Mouse (Mus musculus): Measurements from ENCODE around the gene Golga1. TPM values are rescaled to one million over a fixed set of nuclear protein-coding genes. Genes with fewer than 3 reads are reported as not detected.

Gene Golga1
- total RNA-seq, 1 experiment = 9.1 TPM

DNA sequence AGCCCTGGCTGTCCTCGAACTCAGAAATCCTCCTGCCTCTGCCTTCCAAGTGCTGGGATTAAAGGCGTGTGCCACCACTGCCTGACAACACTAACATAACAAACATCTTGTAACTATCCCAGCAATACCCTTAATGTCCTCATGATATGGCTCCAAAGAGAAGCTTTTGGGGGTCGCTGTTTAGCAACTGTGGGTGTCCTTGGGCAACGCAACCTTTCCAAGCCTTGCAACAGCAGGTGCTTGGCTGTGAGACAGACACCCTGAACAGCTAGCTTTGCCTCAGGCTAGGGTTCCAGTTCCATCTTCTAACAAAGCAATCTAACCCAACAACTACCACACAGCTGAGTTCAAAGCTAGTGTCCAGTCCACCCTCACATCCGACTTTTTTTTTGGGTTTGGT lies 61.8 kb downstream of the Golga1 start:
- peak overlapping the region; percentile 29; the same call in 1 of the 2 replicates for H3K27ac ChIP-seq (ENCODE audit: insufficient read depth, low read depth, low read length, poor library complexity, severe bottlenecking)
- peaks cover 47% of the 10 kb centered on the region for H3K36me3 ChIP-seq (ENCODE audit: control insufficient read depth, insufficient read depth, low read length, poor library complexity, severe bottlenecking)
- H3K4me1 ChIP-seq (ENCODE audit: control insufficient read depth in 2 of 2, insufficient read depth in 2 of 2, low read length in 2 of 2, poor library complexity in 1 of 2) = peaks cover 4 to 19% of the 10 kb centered on the region in 2 experiments; a peak in 3 of 4 replicates
- TF ChIP-seq ZC3H11A (IDR thresholded peaks at IDR 0.05; ENCODE audit: borderline replicate concordance, low read depth, low read length) = no peak
- TF ChIP-seq CHD2 (IDR thresholded peaks at IDR 0.05; ENCODE audit: low read depth, low read length) = no peak
- no peak for TF ChIP-seq MAFK (IDR thresholded peaks at IDR 0.05; ENCODE audit: insufficient read depth, low read depth, low read length)
- no peak for TF ChIP-seq HCFC1 (IDR thresholded peaks at IDR 0.05; ENCODE audit: borderline replicate concordance, insufficient read depth, low read length)
- TF ChIP-seq ZNF384 (IDR thresholded peaks at IDR 0.05; ENCODE audit: low read depth, low read length) = no peak
- H3K9ac ChIP-seq (ENCODE audit: insufficient read depth, low read depth, low read length, poor library complexity, severe bottlenecking) = peak overlapping the region; percentile 93
- in situ Hi-C loops (cut with MboI; ENCODE audit: low sequenced_read_pairs in 2 of 2, unreplicated experiment in 2 of 2) = no loop called here
- no peaks in the 10 kb centered on the region for H3K9me3 ChIP-seq (ENCODE audit: control insufficient read depth, insufficient read depth, low read depth, low read length)
- H3K4me3 ChIP-seq (ENCODE audit: insufficient read depth in 1 of 2, low read depth in 1 of 2, low read length in 2 of 2, poor library complexity in 1 of 2, severe bottlenecking in 1 of 2) = peak overlapping the region; percentile 85 to 92
- no peak for DNase-seq (ENCODE audit: low read depth, low spot score)

DNA sequence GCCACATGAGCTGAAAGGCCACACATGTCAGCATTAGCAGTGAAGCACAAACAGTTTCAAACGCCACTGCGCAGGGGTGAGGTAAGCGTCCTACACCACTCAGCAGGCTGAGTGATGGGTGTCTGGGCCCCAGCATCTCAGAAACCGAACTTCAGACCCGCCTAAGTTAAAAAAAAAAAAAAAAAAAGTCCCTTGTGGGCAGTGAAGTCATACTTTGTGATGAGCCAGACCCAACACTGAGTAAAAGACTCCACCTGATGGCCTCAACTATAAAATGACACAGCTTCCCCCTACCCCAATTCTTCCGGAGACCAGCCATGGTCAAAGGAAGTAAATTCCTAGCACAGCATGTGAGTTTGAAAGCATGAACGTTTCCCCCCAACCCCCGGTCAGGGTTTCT lies 62.2 kb downstream of the Golga1 start:
- Histone ChIP-seq H3K36me3 (ENCODE audit: control insufficient read depth, insufficient read depth, low read length, poor library complexity, severe bottlenecking) (peaks cover 47% of the 10 kb centered on the region), H3K27ac (ENCODE audit: insufficient read depth, low read depth, low read length, poor library complexity, severe bottlenecking) (peak overlapping the region; percentile 29; the same call in 1 of the 2 replicates), H3K9me3 (ENCODE audit: control insufficient read depth, insufficient read depth, low read depth, low read length) (no peaks in the 10 kb centered on the region), H3K4me3 (ENCODE audit: insufficient read depth in 1 of 2, low read depth in 1 of 2, low read length in 2 of 2, poor library complexity in 1 of 2, severe bottlenecking in 1 of 2) (peak overlapping the region; percentile 85 to 92), H3K9ac (ENCODE audit: insufficient read depth, low read depth, low read length, poor library complexity, severe bottlenecking) (peak overlapping the region; percentile 93), H3K4me1 (ENCODE audit: control insufficient read depth in 2 of 2, insufficient read depth in 2 of 2, low read length in 2 of 2, poor library complexity in 1 of 2) (peaks cover 4 to 19% of the 10 kb centered on the region in 2 experiments; a peak in 3 of 4 replicates)
- in situ Hi-C loops (cut with MboI; ENCODE audit: low sequenced_read_pairs in 2 of 2, unreplicated experiment in 2 of 2) = no loop called here
- TF ChIP-seq ZNF384 (IDR thresholded peaks at IDR 0.05; ENCODE audit: low read depth, low read length) (peak; percentile 56; the same call in 1 of the 2 replicates), HCFC1 (IDR thresholded peaks at IDR 0.05; ENCODE audit: borderline replicate concordance, insufficient read depth, low read length) (no peak)
- no peak for DNase-seq (ENCODE audit: low read depth, low spot score)

DNA sequence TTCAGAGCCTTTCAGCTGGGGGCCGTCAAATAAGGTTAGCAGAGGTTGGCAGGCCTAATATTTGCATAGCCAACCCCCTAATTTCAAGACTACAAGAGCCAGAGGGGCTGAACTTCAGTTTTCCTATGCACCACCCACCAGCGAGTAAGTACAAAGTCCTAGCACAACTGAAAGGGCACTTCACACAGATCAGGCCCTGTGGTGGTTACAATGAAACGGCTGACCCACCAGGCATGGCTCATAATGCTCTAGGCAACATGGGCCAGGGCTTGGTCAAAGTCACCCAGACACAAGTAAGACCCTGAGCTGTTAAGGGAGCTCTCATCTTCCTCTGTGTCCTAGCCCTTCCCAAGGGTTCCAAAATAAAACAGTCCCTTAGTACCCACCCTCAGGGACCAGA lies 63.5 kb downstream of the Golga1 start:
- TF ChIP-seq MAFK (IDR thresholded peaks at IDR 0.05; ENCODE audit: insufficient read depth, low read depth, low read length) = no peak
- Histone ChIP-seq H3K27ac (ENCODE audit: insufficient read depth, low read depth, low read length, poor library complexity, severe bottlenecking) (no peak overlapping the region), H3K36me3 (ENCODE audit: control insufficient read depth, insufficient read depth, low read length, poor library complexity, severe bottlenecking) (peaks cover 47% of the 10 kb centered on the region), H3K9me3 (ENCODE audit: control insufficient read depth, insufficient read depth, low read depth, low read length) (no peaks in the 10 kb centered on the region), H3K4me3 (ENCODE audit: insufficient read depth in 1 of 2, low read depth in 1 of 2, low read length in 2 of 2, poor library complexity in 1 of 2, severe bottlenecking in 1 of 2) (peak overlapping the region in 1 of 2 experiments; percentile 7; a peak in 1 of 4 replicates), H3K4me1 (ENCODE audit: control insufficient read depth in 2 of 2, insufficient read depth in 2 of 2, low read length in 2 of 2, poor library complexity in 1 of 2) (peaks cover 2 to 19% of the 10 kb centered on the region in 2 experiments; a peak in 3 of 4 replicates), H3K9ac (ENCODE audit: insufficient read depth, low read depth, low read length, poor library complexity, severe bottlenecking) (peak overlapping the region; percentile 23; the same call in 1 of the 2 replicates)
- no peak for DNase-seq (ENCODE audit: low read depth, low spot score)
- in situ Hi-C loops (cut with MboI; ENCODE audit: low sequenced_read_pairs in 2 of 2, unreplicated experiment in 2 of 2) = no loop called here

DNA sequence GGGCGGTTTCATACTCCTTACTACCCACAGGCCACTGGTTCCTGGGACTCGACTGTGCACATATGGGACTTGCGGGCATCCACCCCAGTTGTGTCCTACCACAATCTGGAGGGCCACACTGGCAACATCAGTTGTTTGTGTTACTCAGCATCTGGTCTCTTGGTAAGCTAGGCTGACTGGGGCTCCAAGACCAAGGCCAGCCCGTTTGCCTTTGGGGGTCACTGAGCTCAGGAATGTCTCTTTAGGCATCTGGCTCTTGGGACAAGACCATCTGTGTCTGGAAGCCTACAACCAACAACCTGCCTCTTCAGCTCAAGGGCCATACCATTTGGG lies 64.8 kb downstream of the Golga1 start:
- Histone ChIP-seq H3K27ac (ENCODE audit: insufficient read depth, low read depth, low read length, poor library complexity, severe bottlenecking) (no peak overlapping the region), H3K9me3 (ENCODE audit: control insufficient read depth, insufficient read depth, low read depth, low read length) (no peaks in the 10 kb centered on the region), H3K4me3 (ENCODE audit: insufficient read depth in 1 of 2, low read depth in 1 of 2, low read length in 2 of 2, poor library complexity in 1 of 2, severe bottlenecking in 1 of 2) (no peak overlapping the region), H3K4me1 (ENCODE audit: control insufficient read depth in 2 of 2, insufficient read depth in 2 of 2, low read length in 2 of 2, poor library complexity in 1 of 2) (peaks cover 0 to 16% of the 10 kb centered on the region in 2 experiments; a peak in 1 of 4 replicates), H3K9ac (ENCODE audit: insufficient read depth, low read depth, low read length, poor library complexity, severe bottlenecking) (no peak overlapping the region), H3K36me3 (ENCODE audit: control insufficient read depth, insufficient read depth, low read length, poor library complexity, severe bottlenecking) (peaks cover 47% of the 10 kb centered on the region)
- in situ Hi-C loops (cut with MboI; ENCODE audit: low sequenced_read_pairs in 2 of 2, unreplicated experiment in 2 of 2) = no loop called here
- no peak for DNase-seq (ENCODE audit: low read depth, low spot score)
- TF ChIP-seq ZNF384 (IDR thresholded peaks at IDR 0.05; ENCODE audit: low read depth, low read length) (no peak), CHD2 (IDR thresholded peaks at IDR 0.05; ENCODE audit: low read depth, low read length) (no peak), MAFK (IDR thresholded peaks at IDR 0.05; ENCODE audit: insufficient read depth, low read depth, low read length) (no peak), ZC3H11A (IDR thresholded peaks at IDR 0.05; ENCODE audit: borderline replicate concordance, low read depth, low read length) (no peak), HCFC1 (IDR thresholded peaks at IDR 0.05; ENCODE audit: borderline replicate concordance, insufficient read depth, low read length) (no peak)

DNA sequence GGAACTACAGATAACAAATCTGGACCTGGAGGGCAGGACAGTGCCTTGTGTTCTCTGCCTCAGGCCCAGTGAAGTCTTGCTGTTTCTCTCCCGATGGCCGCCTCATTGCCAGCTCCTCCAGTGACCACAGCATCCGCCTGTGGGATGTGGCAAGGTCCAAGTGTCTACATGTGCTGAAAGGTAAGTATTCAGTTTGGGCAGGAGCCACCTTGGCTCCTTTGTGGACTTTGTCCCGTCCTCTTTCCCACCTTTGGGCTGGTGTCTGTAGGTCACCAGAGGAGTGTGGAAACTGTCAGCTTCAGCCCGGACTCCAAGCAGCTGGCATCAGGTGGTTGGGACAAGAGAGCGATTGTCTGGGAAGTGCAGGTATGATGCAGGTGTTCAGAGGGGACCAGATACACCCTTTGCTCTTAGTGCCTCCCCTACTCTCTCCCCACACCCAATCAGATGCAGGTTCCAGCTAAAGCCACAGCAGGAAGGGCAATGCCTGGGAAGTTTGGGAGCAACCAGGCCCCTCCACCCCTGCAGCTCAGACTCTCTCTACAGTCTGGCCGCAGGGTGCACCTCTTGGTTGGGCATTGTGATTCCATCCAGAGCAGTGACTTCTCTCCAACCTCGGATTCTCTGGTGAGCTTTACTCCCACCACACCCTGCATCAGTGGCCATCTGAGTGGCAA lies 65.3 kb downstream of the Golga1 start:
- no peak for TF ChIP-seq ZNF384 (IDR thresholded peaks at IDR 0.05; ENCODE audit: low read depth, low read length)
- TF ChIP-seq CHD2 (IDR thresholded peaks at IDR 0.05; ENCODE audit: low read depth, low read length) = peak; percentile 24; the same call in 1 of the 2 replicates
- no peaks in the 10 kb centered on the region for H3K9me3 ChIP-seq (ENCODE audit: control insufficient read depth, insufficient read depth, low read depth, low read length)
- H3K27ac ChIP-seq (ENCODE audit: insufficient read depth, low read depth, low read length, poor library complexity, severe bottlenecking) = no peak overlapping the region
- H3K4me1 ChIP-seq (ENCODE audit: control insufficient read depth in 2 of 2, insufficient read depth in 2 of 2, low read length in 2 of 2, poor library complexity in 1 of 2) = peaks cover 0 to 16% of the 10 kb centered on the region in 2 experiments; a peak in 1 of 4 replicates
- no peak overlapping the region for H3K9ac ChIP-seq (ENCODE audit: insufficient read depth, low read depth, low read length, poor library complexity, severe bottlenecking)
- in situ Hi-C loops (cut with MboI; ENCODE audit: low sequenced_read_pairs in 2 of 2, unreplicated experiment in 2 of 2) = loop anchor here in 1 of 2 experiments (5.0 kb wide), 1 partner anchor 68 kb away; the partner anchor contains the start of gene Olfml2a
- no peak overlapping the region for H3K4me3 ChIP-seq (ENCODE audit: insufficient read depth in 1 of 2, low read depth in 1 of 2, low read length in 2 of 2, poor library complexity in 1 of 2, severe bottlenecking in 1 of 2)
- H3K36me3 ChIP-seq (ENCODE audit: control insufficient read depth, insufficient read depth, low read length, poor library complexity, severe bottlenecking) = peaks cover 47% of the 10 kb centered on the region
- DNase-seq (ENCODE audit: low read depth, low spot score) = no peak
